Mouse (Mus musculus): ENCODE results near the gene Kalrn.
A peak's percentile ranks its signal among the peaks of the same experiment; 100 is the strongest.

Kalrn gene

DNA sequence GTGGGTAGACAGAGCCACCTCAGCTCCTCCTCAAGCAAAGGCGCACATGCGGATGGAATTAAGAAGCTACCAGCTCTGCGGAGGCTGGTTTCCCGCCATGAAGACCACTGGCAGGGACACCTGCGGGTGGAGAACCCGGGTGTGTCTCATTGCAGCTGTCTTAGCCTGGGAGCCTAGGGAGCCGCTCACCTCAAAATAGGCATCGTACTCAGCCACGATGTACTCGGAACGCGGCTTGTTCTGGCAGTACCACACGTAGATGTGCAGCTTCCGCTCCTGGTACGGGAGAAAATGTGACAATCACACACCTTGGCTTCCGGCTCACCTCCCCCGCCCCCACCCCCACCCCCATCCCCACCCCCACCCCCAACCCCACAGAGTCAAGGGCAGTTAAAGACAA, 539.1 kb downstream of the Kalrn start:
- DNase-seq (ENCODE audit: low spot score), result no peak

DNA sequence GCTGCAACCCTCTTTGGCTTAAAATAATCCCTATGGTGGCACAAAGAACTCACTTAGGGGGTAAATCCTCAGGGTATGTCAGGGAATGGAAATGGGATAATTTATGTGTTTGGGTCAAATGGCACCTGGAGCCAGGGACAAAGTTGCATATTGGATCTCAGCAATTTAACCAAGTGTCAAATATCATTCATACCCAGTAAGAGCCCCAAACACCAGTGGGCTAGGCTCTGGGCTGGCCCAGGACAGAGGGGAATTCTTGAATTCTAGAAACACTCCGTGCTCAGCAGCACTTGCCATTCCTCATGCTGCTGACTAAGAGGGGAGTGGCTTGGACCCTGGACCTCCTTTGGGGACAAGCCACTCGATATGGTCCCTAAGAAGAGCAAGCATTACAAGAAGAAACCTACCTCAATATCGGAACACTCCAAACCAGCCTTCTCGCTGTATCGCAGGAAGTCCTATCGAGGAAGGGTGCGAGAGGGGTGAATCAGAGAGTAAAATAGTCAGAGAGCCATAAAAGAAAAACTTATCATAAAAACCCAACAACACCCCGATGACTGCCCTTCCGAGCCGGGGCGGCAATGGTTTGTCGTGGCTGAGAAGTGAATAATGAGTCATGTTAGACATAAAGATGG, 541.2 kb downstream of the Kalrn start:
- no peak for DNase-seq (ENCODE audit: low spot score)

DNA sequence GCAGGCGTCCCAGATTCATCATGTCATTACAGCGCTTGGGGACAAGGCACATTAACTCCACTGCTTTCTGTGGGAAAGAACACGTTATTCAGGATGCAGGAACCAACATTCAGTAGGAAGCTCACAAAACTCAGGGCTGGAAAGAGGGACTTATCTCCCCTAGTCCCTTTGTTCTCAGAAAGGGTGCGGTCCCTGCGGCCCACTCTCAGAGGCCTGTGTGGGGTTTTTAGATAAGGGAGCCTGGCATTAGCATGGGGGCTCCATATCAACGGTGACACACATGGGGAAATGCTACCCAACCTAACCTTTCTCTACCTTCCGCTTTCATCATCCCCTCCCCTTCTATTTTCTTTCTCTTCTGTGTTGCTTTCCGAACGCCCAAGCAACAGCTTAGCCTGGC, 541.8 kb downstream of the Kalrn start:
- no peak for DNase-seq (ENCODE audit: low spot score)

DNA sequence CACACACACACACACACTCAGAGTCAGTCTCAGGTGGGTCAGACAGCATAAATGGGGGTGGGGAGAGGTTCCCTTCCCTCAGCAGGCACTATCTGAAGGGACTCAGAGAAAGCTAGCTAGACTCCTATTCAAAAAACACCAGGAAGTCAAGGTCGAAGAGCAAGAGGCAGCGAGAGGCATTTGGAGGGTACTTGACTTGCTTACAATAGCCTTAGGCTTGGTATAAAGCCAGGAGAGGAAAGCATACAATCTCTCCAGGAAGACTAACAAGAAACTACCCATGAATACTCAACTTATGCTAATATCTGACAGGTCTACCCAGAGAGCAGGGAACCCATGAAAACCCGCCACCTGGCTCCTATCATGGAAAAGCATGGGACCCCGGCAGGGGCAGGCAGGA, 543.0 kb downstream of the Kalrn start:
- DNase-seq (ENCODE audit: low spot score), result no peak

DNA sequence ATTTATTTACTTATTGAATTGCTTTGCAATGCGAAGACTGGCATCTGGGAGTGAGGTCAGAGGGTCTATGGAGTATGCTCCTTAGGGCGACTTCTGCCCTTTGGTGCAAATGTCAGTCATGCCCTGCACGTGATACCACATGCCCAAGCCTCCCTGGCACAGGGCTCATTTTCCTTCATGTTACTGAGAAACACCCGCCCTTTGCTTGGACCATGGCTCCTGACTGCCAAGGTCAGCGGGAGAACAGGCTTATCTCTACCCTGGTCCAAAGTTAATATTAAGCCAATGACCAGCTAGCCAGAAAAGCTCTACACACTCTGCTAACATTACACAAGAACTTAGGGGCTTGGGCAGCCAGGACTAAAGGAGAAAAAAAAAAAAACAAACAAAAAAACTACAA, 543.5 kb downstream of the Kalrn start:
- DNase-seq (ENCODE audit: low spot score), result no peak

DNA sequence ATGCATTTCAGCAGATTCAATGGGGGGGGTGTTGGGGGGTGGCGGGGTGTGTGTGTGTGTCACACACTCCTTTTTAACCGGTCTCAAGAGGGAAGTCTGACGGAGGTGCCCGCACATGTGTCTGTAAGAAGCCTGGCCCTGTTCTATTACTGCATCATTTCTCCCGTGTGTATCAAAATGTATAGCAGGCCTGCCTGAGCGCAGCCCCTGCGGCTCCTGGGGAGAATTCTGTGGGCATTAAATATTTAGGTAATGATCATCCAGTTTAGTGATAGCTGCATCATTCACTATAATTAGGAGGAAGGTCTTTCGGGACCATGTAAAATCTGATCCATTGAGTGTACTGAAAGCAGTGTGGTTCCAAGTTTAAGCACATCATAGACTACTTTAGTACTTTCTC, 556.1 kb downstream of the Kalrn start:
- DNase-seq (ENCODE audit: low spot score), result no peak

DNA sequence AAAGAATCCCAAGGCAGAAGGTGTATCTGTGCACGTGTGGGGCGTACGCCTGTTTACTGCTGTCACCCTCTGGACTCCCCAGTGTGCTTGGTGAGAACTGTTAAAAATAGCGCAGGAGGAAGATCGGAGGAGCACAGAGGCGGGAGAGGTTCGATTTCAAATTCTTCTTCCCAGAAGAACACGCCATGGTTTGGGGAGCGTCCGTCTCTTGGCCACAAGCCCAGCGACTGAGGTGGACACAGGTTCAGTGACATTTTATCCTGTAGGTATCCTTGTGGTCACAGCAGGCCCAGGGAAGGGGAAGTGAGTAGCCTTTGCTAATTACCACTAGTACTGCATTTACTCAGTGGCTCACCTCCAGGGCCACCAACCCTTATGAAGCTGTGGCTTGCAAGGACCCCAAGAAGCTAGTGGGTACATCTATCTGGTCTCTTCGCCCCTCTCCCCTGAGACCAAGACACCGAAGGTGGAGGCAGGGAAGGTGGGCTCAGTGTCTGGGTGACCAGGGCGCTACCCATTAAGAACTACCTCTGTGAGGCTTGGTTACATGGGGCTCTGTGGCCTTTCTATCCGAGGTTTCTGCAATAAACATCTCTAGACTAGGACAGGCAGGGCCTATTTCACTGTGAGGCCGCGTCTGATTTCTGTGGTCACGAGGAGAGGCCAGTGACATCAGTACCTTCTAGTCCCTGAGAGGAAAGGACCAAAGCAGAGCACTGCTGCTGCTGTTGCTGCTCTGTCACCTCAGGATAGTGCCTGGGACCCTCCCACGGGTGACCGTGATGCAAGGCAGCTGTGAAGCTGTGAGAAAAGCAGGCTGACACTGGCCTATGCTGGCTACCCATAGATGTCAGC, 561.1 kb downstream of the Kalrn start:
- no peak for DNase-seq (ENCODE audit: low spot score)

DNA sequence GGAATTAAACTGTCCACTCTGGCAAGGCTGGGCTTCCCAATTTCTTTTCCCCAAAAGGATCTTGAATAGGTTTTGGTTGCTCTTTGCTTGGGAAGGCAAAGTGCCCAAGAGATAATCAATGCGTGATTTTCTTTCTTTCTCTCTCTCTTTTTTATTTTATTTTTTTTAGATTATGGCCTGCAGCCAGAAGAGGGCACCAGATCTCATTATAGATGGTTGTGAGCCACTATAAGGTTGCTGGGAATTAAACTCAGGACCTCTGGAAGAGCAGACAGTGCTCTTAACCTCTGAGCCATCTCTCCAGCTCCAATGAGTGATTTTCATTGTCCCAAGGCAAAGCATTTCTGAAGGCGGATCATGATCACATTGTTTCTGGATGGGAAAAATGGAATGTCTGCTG, 563.8 kb downstream of the Kalrn start:
- no peak for DNase-seq (ENCODE audit: low spot score)

DNA sequence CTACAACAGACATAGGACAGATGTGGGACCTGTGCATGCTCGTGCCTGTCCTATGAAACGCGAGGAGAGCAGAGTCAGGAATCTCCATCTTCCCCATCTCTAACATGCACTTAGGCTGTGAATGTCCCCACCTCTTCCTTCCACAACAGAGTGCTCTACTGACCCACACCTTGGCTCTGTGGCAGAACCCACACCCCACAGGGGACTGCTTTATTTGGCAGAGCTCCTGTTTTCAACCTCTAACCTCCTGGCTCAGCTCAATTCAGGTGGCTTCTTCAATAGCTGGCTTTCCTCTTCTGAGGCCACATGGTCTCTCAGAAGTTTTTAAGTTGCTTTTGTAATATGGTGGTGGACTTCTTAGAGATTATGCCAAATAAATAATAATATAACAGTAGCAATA, 567.3 kb downstream of the Kalrn start:
- no peak for DNase-seq (ENCODE audit: low spot score)

DNA sequence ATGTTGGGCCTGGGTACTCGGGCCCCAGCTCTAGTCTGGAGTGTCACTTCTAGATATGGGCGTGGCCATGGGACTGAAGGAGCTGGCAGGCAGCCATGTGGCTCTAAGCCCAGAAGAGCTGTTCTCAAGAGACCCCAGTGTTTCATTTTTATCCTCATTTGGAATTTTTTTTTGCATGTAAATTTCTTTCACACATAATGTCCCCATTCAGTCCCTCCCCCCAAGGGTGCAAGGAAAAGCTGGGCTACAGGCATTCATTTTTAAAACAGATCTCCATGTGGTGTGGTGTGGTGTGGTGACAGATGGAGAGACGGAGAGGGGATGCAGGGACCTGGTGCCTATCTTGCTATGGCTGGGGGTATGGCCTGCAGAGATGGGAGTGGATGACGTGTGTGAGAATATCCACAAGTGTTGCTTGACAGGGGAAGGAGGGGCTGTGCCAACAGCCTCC, 569.2 kb downstream of the Kalrn start:
- peak; percentile 82 for DNase-seq (ENCODE audit: low spot score)

DNA sequence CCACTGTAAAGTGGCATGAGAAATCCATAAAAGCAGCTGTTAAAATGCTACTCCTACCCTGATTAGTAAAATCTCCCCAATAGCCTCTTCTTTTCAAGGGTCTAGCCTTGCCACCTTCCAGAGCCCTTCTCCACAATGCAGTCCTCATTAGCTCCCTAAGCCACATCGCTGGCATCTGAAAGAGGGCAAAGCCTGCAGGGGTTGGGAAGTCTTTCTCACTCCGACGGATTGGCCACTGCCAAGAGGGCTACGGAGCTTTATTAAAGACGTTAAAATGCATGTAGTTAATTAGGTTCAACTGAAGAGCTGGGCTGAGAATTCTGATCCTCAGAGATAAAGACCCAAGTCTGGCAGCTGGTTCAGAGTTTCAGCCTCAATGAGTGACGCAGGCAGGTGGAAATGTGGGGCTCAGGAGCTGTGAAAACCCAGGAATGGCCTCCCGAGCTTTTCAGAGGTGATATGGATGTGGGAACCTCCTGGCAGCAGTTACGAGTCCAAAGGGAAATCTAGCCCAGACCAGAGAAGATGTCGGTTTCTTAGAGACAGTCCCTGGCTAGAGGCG, 569.7 kb downstream of the Kalrn start:
- no peak for DNase-seq (ENCODE audit: low spot score)

DNA sequence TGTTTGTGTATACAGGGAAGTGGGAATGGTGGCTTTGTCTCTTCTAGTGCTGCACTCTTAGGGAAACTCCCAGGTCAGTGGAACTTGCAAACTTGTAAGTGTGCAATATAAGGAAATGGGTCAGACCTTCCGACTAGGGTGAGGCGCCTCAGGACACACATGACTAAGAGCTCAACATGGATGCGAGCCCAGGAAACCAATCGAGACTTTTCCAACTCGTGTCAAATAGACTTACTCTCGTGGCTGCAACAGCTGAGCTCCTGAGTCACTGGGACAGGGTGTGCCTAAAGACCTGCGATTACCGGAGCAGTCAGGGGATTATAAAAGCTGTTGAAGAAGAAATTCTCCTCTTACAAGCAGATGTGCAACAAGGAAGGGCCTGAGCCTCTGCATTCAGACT, 572.6 kb downstream of the Kalrn start:
- no peak for DNase-seq (ENCODE audit: low spot score)

DNA sequence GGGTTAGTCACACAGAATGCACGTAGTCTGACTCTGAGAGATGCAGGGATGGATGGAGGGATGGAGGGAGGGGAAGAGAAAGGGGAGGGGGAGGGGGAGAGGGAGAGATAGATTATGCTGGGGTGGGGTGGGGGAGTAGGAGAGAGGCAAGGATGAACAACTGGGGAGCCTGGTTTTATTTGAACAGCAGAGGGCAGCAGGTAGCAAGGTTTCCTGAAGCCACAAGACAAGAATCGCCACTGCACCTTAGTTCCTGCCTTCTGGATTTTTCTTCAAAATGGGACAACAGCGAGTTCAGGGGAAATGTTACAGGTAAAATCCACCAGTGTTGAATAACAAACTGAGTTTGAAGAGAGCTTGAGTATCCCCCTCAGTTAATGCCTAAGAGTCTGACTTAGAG, 573.9 kb downstream of the Kalrn start:
- peak; percentile 73 for DNase-seq (ENCODE audit: low spot score)

DNA sequence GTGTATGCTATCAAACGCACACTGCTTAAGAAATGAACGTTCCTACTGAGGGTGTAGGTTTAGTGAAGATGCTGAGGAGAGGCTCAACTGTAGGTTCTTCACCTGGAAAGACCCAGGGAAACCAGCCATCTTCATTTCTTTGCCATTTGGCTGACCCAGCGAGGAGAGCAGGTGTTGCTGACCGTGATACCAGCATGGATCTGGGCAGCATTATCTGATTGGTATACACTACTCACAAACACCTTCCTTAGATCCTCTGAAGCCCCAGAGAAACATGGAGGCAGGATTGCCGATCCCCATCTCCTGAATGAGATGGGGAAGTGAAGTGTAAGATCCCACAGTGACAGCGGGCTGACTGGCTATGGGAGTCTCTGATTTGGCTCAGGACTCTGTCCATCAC, 575.3 kb downstream of the Kalrn start:
- DNase-seq (ENCODE audit: low spot score), result no peak

DNA sequence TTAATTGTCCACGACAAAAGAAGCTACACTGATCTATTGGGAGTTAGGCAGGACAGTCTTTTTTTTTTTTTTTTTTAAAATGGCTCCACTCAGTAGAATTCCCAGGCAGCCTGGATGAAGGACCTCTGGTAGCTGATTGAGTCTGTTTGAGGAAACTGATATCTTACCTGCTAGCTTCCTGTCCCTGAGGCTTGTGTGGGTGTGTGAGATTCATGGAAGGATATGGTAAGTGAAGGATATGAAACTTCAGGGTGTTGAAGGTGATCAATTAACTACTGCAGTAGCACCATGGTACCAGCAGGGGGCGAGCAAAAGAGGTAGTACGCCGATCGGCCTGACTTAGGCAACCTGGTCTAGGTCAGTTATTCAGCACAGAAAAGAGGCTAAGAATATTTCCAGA, 577.3 kb downstream of the Kalrn start:
- peak; percentile 73 for DNase-seq (ENCODE audit: low spot score)

DNA sequence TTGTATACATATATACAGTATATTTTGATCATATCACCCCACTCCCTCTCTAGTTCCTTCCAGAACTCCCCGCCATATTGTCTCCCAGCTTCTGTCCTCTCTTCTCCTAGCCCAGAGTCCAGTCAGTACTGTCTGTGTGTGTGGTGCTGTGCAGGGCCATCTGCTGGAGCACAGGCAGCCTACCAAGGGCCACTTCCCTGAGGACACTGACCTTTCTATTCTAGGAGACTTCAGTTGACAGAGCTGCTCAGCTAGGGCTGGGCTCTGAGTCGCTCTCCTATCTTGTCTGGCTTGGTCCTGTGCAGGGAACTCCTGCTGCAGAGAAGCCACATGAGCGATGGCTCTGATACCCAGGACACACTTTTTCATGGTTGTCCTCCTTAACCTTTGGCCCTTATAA, 577.8 kb downstream of the Kalrn start:
- no peak for DNase-seq (ENCODE audit: low spot score)

DNA sequence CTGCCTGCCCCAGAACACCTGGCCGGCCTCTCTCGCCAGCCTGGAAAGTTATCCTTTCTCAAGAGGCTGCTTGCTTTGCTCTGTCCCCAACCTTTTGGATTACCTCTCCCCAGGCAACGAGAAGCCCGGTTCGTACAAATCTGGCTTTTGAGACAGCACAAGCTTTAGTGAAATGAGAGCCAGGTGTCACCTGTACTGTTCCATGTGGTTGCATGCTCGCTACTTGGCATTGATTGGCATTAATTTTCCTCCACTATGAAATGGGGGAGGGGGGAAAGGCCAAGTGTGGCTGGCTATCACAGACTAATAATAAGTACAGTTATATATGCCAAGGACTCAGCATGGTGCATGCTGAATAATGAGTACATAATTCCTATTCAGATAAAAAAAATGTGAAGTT, 579.0 kb downstream of the Kalrn start:
- DNase-seq (ENCODE audit: low spot score), result no peak

DNA sequence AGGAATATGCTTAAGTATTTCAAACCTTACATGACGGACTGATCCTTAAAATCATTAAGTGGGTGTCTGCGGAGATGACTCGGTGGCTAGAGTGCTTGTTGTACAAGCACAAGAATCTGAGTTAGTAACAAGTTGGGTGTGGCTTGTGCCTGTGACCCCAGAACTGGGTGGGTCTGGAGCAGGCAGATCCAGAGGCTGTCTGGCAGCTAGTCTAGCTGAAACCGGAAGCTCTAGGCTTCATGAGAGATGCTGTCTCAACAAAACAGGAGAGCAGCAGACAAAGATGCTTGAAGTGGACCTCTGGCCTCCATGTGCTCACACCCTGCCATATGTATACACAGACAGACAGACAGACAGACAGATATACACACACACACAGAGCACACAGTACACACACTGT, 582.6 kb downstream of the Kalrn start:
- no peak for DNase-seq (ENCODE audit: low spot score)

DNA sequence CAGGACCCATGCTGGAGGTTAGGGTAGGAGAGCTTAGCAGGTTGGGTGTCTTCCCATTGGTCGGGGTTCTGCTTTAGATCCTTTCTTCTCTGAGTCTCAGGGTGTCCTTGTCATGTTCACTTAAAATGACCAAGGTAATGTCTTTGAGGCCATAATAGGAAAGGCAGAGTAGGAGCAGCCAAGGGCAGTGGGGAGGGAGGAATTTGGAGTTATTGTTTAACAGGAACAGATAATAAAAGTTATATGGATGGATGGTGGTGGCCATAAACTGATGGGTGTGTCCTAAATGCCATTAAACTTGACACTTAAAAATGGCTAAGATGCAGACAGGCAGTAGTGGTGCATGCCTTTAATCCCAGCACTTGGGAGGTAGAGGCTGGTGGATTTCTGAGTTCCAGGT, 584.2 kb downstream of the Kalrn start:
- DNase-seq (ENCODE audit: low spot score), result no peak

DNA sequence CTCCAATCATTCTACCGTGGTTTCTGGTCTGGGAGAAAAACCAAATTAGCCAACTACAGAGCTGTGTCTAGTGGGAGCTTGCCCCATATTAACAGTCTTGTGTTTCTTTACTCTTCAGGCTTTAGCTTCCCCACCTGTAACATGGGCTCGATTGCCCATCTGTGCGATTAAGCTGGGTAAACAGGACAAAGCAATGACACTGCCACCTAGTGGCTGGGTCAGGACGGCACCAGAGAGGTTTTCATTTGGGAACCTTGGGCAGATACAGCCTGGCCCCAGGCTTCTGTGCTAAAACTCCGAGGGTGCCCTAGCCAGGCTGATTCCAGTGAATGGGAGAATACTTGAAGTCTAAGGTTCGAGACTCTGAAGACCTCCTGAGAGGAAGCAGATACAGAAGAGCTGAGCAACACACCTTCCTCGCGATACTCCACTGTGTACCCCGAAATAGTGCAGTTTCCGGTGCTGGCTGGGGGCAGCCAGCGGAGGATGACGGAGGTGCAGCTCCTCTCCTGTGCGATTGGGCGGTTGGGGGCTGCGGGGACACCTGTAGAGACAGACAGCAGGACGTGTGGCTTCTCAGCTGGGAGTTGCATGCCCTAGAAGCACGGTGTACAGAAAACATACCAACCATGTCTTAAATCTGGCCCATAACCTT, 584.8 kb downstream of the Kalrn start:
- no peak for DNase-seq (ENCODE audit: low spot score)

DNA sequence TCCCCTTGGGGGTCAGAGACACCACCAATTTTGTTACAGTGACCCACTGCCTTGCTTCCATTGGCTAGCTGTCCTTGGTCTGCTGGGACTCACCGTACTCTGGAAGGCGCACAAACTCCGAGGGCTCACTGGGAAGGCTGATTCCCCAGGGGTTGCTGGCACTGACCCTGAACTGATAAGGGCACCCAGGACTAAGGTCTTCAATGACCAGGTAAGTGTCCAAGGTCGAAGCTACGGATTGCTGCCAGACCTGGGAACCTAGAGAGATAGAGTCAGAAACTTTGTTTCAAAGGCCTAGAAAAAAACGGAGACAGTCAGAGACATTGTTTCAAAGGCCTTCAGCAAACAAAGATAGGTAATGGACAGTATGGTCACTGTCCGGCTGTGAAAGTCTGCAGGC, 586.3 kb downstream of the Kalrn start:
- DNase-seq (ENCODE audit: low spot score), result peak; percentile 61

DNA sequence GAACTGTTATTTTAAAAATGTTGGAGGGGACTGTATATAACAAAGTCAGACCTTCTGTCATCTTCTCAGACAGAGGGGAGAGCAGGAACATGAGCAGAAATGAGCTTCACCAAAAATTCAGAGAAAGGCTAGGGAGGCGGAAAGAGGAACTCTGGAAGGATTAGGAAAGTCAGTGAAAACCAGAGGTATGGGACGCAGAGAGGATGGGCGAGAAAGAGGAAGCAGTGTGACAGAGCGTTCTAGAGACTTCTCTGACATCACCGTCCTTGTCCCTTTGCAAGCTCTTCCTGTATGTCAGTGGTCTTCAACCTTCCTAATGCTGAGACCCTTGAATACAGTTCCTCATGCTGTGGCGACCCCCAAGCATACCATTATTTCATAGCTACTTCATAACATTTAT, 588.0 kb downstream of the Kalrn start:
- no peak for DNase-seq (ENCODE audit: low spot score)

DNA sequence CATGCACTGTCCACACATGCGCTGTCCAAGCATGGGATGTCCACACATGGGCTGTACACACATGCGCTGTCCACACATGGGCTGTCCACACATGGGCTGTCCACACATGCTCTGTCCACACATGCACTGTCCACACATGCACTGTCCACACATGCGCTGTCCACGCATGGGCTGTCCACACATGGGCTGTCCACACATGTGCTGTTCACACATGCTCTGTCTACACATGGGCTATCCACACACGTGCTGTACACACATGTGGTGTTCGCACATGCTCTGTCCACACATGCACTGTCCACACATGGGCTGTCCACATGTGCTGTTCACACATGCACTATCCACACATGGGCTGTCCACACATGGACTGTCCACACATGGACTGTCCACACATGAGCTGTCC, 589.6 kb downstream of the Kalrn start:
- no peak for DNase-seq (ENCODE audit: low spot score)
